Mouse (Mus musculus) intestine, embryonic 14.5 days (tissue): ENCODE measurements at regions not wholly inside any gene's neighbourhood (a gene's known extent, or its start where the extent isn't known, plus 50 kb on each side); places are given as distances from the start of the nearest gene placed in this dataset.

Source experiments
- ATAC-seq: fragments of 200-750 bp; cut with Nextera tagmentation; replicated peaks from 2 replicates; pipeline ENCODE4 v1.8.0; 2017; ENCODE audit warnings: low read depth, moderate number of reproducible peaks, moderate TSS enrichment, moderate library complexity; ENCODE audit not compliant: low FRiP score, low TSS enrichment
- DNase-seq: peaks from one replicate; pipeline ENCODE4 v3.0.0-alpha.2; 2018; ENCODE audit warnings: low spot score
- H3K27ac ChIP-seq: fragments of 300-500 bp; sonication (generic); 2 replicates; pipeline ENCODE4 v1.5.1; 2014; ENCODE audit warnings: low read depth, mild to moderate bottlenecking, control low read depth
- H3K27me3 ChIP-seq: fragments of 300-500 bp; sonication (generic); replicated peaks from 2 replicates; pipeline ENCODE4 v1.6.1; 2014; ENCODE audit warnings: low read length, control low read depth; ENCODE audit not compliant: control insufficient read depth, insufficient read depth
- H3K36me3 ChIP-seq: fragments of 300-500 bp; sonication (generic); 2 replicates; pipeline ENCODE4 v1.6.1; 2014; ENCODE audit warnings: low read length, control low read depth; ENCODE audit not compliant: control insufficient read depth, insufficient read depth
- H3K4me1 ChIP-seq: fragments of 300-500 bp; sonication (generic); replicated peaks from 2 replicates; pipeline ENCODE4 v1.6.1; 2014; ENCODE audit warnings: low read length, control low read depth, mixed read lengths; ENCODE audit not compliant: control insufficient read depth, insufficient read depth
- H3K4me2 ChIP-seq: fragments of 300-500 bp; sonication (generic); 2 replicates; pipeline ENCODE4 v1.6.1; 2014; ENCODE audit warnings: low read length
- H3K4me3 ChIP-seq: fragments of 300-500 bp; sonication (generic); 2 replicates; pipeline ENCODE4 v1.5.1; 2014; ENCODE audit warnings: low read depth, low read length, control low read depth, mixed read lengths
- H3K9ac ChIP-seq: fragments of 300-500 bp; sonication (generic); 2 replicates; pipeline ENCODE4 v1.6.1; 2014; ENCODE audit warnings: mild to moderate bottlenecking, low read length
- H3K9me3 ChIP-seq: fragments of 300-500 bp; sonication (generic); 2 replicates; pipeline ENCODE4 v1.6.1; 2016; ENCODE audit warnings: low read length, control low read depth; ENCODE audit not compliant: control insufficient read depth
- WGBS: fragments of 180-500 bp; shearing (Covaris S2); extraction: QIAGEN DNeasy Blood & Tissue Kit; methylation state at CpG from one replicate; pipeline ENCODE4 v1.1.7; 2014; 5-methylcytosine and 5-hydroxymethylcytosine counted together

DNA sequence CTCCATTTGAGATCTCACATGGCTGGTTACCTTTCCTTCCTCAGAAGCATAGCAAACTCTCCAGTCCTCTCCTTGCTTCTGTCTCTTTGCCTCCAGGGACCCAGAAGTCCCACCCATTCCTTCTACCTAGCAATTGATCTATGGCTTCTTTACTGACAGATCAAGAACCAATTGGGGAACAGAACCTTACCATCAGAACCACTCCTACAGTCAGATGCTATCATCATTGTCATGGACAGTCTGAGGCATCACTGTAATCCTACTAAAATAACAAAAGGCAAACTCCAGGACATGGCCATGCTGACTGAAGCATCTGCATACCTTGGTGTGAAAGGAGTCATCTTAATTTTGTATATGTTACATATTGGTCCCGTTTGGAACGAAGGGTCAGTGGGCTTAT, 401.9 kb upstream of the Ubash3b start:
- Histone ChIP-seq H3K4me2 (no peak overlapping the region), H3K9ac (no peak overlapping the region), H3K27me3 (no peaks in the 10 kb centered on the region), H3K27ac (no peak overlapping the region), H3K36me3 (no peaks in the 10 kb centered on the region), H3K4me1 (no peaks in the 10 kb centered on the region), H3K4me3 (no peak overlapping the region), H3K9me3 (no peaks in the 10 kb centered on the region)
- 77% methylated on average over 2 of the region's 2 CpGs for WGBS
- no peak for DNase-seq
- no peak for ATAC-seq

DNA sequence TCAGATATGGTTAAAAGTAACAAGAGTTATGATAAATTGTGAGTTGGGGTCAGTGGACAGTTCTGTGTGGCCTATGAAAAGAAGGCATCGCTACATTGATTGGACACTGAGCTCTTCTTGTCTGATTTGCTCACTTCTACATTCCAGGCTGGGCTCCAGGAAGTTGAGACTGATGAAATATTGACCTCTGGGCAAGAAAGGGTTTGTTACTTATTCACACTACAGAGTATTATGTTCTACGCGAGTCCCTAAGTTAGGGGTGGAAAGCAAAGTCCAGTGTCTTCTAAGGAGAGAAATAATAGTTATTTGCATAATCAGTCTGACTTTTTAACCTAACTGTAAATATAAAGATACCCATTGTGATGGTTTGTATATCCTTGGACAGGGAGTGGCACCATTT, 397.0 kb upstream of the Ubash3b start:
- whole genome bisulfite sequencing, result 93% methylated on average over 3 of the region's 3 CpGs

DNA sequence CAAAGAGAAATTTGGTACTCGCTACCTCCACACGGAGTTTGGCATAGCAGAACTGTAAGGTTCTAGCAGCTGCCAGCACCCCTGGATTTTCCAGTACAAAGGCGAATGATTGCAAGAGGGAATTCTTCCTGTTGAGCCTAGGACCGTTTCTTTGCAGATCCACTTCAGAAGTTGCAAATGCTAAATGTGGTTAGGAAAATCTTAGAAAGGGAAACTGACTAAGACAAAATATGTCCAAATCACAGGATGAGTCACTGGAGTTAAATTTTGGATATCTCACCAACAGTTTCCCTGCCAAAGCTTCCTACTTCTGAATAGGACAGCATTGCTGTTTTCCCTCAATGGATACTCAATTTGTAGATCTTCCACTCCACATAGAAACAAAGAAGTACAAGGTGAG, 395.4 kb upstream of the Ubash3b start:
- Histone ChIP-seq H3K9me3 (no peaks in the 10 kb centered on the region), H3K36me3 (no peaks in the 10 kb centered on the region), H3K27ac (no peak overlapping the region), H3K9ac (no peak overlapping the region), H3K4me2 (no peak overlapping the region), H3K27me3 (no peaks in the 10 kb centered on the region), H3K4me1 (0 out of 2 replicates have a peak, but pooled peaks cover 4% of the 10 kb centered on the region), H3K4me3 (no peak overlapping the region)
- ATAC-seq (no peak), DNase-seq (no peak)
- 93% methylated on average over 4 of the region's 4 CpGs for WGBS

More for the DNA sequence above, 397.0 kb upstream of the Ubash3b start:
- Histone ChIP-seq H3K27ac (no peak overlapping the region), H3K9ac (no peak overlapping the region), H3K36me3 (no peaks in the 10 kb centered on the region), H3K9me3 (no peaks in the 10 kb centered on the region), H3K27me3 (no peaks in the 10 kb centered on the region), H3K4me2 (no peak overlapping the region), H3K4me3 (no peak overlapping the region), H3K4me1 (0 out of 2 replicates have a peak, but pooled peaks cover 4% of the 10 kb centered on the region)
- no peak for ATAC-seq
- no peak for DNase-seq

DNA sequence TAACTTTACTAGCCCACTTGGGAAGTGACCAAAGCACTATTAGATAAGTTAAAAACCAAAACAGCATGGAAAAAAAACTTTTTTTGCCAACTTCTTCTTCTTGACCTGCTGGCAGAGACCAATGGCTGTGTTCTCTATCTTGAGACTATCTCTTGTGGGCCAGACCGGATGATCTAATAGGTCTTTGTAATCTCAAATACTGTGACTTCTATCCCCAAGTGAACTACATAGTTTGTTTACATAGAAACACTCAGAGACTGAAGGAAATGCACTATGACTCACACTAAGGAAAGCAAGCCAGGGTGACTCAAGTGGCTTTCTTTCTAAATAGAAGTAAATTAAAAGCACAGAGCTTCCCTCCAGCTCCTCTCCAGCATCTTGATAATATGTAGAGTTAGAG, 384.3 kb upstream of the Ubash3b start:
- H3K4me3 ChIP-seq, result no peak overlapping the region
- WGBS, result 57% methylated on average over 1 of the region's 1 CpGs
- no peak overlapping the region for H3K9ac ChIP-seq
- H3K36me3 ChIP-seq, result no peaks in the 10 kb centered on the region
- no peaks in the 10 kb centered on the region for H3K4me1 ChIP-seq
- H3K27ac ChIP-seq, result no peak overlapping the region
- no peak for DNase-seq
- no peaks in the 10 kb centered on the region for H3K9me3 ChIP-seq
- no peak for ATAC-seq
- no peaks in the 10 kb centered on the region for H3K27me3 ChIP-seq
- no peak overlapping the region for H3K4me2 ChIP-seq

DNA sequence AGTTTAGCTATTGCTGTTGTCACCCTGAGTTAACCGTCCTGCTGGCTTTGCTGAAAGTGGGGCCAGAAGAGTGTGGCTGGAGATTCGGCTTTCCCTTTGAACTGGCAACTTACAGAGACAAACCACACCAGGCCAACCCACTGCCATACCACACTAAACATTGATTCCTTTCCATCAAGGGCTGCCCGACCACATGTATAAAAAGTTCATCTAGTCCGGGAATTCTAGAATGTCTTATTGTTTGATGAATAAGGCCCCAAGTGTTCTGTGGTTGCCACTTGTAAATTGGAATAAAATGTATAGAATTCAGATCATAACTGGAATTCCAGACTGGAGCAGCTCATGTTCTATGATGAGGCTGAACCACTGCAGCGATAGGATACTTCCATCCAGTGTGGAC, 381.0 kb upstream of the Ubash3b start:
- no peaks in the 10 kb centered on the region for H3K4me1 ChIP-seq
- WGBS, result 63% methylated on average over 5 of the region's 5 CpGs
- ATAC-seq, result no peak

DNA sequence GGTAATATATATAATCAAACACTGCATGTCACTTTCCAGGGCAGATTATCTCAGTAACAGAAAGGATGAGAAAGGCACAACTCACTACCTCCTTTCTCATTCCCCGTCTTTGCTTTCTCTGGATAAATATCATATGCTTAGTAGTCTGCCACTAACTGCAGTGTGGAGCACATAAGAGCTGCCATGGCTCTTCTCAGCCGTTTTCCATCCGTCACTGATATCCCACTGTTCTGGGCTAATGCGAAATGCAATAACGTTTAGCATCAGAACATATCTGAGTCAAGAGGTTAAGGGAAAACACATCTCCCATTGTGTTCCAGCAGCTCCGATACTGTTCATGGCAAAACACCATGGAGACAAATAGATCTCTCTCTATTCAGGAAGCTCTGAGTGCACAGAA, 379.8 kb upstream of the Ubash3b start:
- Histone ChIP-seq H3K27me3 (no peaks in the 10 kb centered on the region), H3K27ac (no peak overlapping the region), H3K4me1 (no peaks in the 10 kb centered on the region), H3K4me2 (no peak overlapping the region), H3K9me3 (no peaks in the 10 kb centered on the region), H3K36me3 (no peaks in the 10 kb centered on the region), H3K4me3 (no peak overlapping the region), H3K9ac (no peak overlapping the region)
- no peak for DNase-seq
- ATAC-seq, result no peak
- 76% methylated on average over 6 of the region's 6 CpGs for WGBS

More for the DNA sequence above, 381.0 kb upstream of the Ubash3b start:
- no peak overlapping the region for H3K4me2 ChIP-seq
- no peaks in the 10 kb centered on the region for H3K36me3 ChIP-seq
- H3K9ac ChIP-seq, result no peak overlapping the region
- no peak overlapping the region for H3K27ac ChIP-seq
- no peak overlapping the region for H3K4me3 ChIP-seq
- DNase-seq, result no peak
- H3K27me3 ChIP-seq, result no peaks in the 10 kb centered on the region
- H3K9me3 ChIP-seq, result no peaks in the 10 kb centered on the region

DNA sequence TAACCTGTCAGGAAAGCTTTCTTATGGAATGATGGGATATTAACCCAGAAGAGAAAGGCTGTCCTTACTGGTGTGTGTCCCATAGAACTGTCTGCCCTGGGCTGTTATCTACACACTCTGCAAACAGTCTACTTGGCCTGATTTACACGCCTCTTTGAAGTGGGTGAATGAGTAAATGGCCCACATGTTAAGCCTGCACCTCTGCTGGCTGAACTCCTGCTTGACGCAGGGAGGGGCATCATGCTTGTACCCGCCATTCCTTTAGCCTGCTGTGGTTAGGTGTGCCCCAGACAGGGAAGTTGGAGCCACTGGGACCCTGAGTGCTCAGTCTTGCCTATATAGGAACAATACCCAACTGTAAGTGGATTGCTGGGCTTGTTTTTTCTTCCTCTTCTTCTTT, 371.3 kb upstream of the Ubash3b start:
- 47% methylated on average over 3 of the region's 3 CpGs for WGBS
- Histone ChIP-seq H3K27ac (no peak overlapping the region), H3K4me2 (peak overlapping the region; percentile 21; the same call in 1 of the 2 replicates)

DNA sequence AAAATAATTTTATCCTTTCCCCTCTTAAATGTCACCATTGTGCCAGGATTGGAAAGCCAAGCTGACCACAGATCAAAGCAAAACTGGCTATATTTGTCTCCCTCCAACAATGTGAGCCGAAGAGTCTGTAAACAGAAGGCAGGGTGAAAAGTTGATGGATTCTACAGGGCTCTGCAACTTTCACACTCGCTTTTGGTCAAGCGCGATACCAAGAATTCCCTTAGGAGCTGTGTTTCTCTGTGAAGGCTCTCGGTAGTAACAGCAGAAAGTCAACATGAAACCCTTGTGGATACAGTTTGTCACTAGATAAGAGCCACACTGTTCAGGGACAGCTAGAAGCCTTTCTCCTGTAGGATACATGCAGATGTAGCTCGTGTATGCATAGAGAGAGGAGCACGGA, 370.8 kb upstream of the Ubash3b start:
- Histone ChIP-seq H3K4me1 (0 out of 2 replicates have a peak, but pooled peaks cover 4% of the 10 kb centered on the region), H3K4me3 (no peak overlapping the region), H3K27me3 (no peaks in the 10 kb centered on the region), H3K9ac (no peak overlapping the region), H3K36me3 (no peaks in the 10 kb centered on the region), H3K27ac (no peak overlapping the region), H3K4me2 (peak overlapping the region; percentile 21; the same call in 1 of the 2 replicates), H3K9me3 (no peaks in the 10 kb centered on the region)
- ATAC-seq, result no peak
- DNase-seq, result no peak
- 53% methylated on average over 7 of the region's 7 CpGs for WGBS

More for the DNA sequence above, 371.3 kb upstream of the Ubash3b start:
- DNase-seq (no peak), ATAC-seq (no peak)
- no peak overlapping the region for H3K4me3 ChIP-seq
- no peaks in the 10 kb centered on the region for H3K27me3 ChIP-seq
- no peaks in the 10 kb centered on the region for H3K9me3 ChIP-seq
- H3K4me1 ChIP-seq, result 0 out of 2 replicates have a peak, but pooled peaks cover 4% of the 10 kb centered on the region
- H3K36me3 ChIP-seq, result no peaks in the 10 kb centered on the region
- no peak overlapping the region for H3K9ac ChIP-seq

DNA sequence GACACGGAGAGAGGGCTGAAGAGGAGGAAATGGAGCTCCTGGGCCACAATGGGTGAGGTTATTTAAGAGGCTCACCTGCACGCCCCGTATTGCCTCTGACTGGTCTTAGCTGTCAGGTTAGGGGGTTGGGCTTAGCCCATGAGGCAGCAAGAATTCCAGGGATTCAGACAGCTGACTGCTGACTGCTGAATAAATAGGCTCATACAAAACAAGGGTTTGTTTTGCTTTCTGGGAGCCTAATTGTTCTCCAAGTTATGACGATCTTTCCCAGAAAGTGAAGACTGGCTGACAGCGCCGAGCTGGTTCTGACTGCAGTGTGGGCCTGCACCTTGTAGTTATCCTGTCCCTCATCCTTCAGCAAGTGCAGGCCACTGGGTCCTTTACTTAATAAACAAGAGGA, 370.1 kb upstream of the Ubash3b start:
- no peaks in the 10 kb centered on the region for H3K9me3 ChIP-seq
- no peak overlapping the region for H3K4me2 ChIP-seq
- no peaks in the 10 kb centered on the region for H3K27me3 ChIP-seq
- no peak overlapping the region for H3K27ac ChIP-seq
- H3K4me1 ChIP-seq, result 0 out of 2 replicates have a peak, but pooled peaks cover 4% of the 10 kb centered on the region
- H3K4me3 ChIP-seq, result no peak overlapping the region
- no peak overlapping the region for H3K9ac ChIP-seq
- ATAC-seq (no peak), DNase-seq (no peak)
- H3K36me3 ChIP-seq, result no peaks in the 10 kb centered on the region
- 65% methylated on average over 6 of the region's 6 CpGs for WGBS
